Mouse (Mus musculus) left cerebral cortex, adult 9 months (tissue): ENCODE measurements around the gene Pax5.

Source experiments
- DNase-seq, 2 experiments: peaks; one replicate each; pipeline ENCODE4 v3.0.0; 2022; ENCODE audit warnings: low spot score in 2 of 2

The Pax5 gene

GRCm38 (mm10) chr4:44544495-44544894 lies 165.8 kb downstream of the Pax5 start:
- DNase-seq, result no peak

- DNase-seq, result no peak
These were observed 166.4 kb downstream of the Pax5 start for GRCm38 (mm10) chr4:44543880-44544279.

- DNase-seq, result no peak
These were observed 168.2 kb downstream of the Pax5 start for GRCm38 (mm10) chr4:44542101-44542500.

- no peak for DNase-seq
These were observed 171.8 kb downstream of the Pax5 start for GRCm38 (mm10) chr4:44538488-44538887.

GRCm38 (mm10) chr4:44536794-44537193 lies 173.5 kb downstream of the Pax5 start:
- no peak for DNase-seq

GRCm38 (mm10) chr4:44535646-44536045 lies 174.6 kb downstream of the Pax5 start:
- DNase-seq, result no peak

GRCm38 (mm10) chr4:44533286-44533685 lies 177.0 kb downstream of the Pax5 start:
- DNase-seq, result no peak

- DNase-seq, result no peak
These were observed 177.6 kb downstream of the Pax5 start for GRCm38 (mm10) chr4:44532731-44533130.

GRCm38 (mm10) chr4:44525336-44525735 lies 185.0 kb downstream of the Pax5 start:
- DNase-seq, result no peak

- peak; percentile 22 to 24 for DNase-seq
These were observed 191.4 kb downstream of the Pax5 start for GRCm38 (mm10) chr4:44518923-44519322.

- DNase-seq, result no peak
These were observed 196.3 kb downstream of the Pax5 start for GRCm38 (mm10) chr4:44513981-44514380.

GRCm38 (mm10) chr4:44511682-44512081 lies 198.6 kb downstream of the Pax5 start:
- DNase-seq, result no peak

- DNase-seq, result no peak
These were observed 201.7 kb downstream of the Pax5 start for GRCm38 (mm10) chr4:44508386-44509226.

GRCm38 (mm10) chr4:44507861-44508260 lies 202.4 kb downstream of the Pax5 start:
- DNase-seq, result no peak

- no peak for DNase-seq
These were observed 205.3 kb downstream of the Pax5 start for GRCm38 (mm10) chr4:44504998-44505397.

- DNase-seq, result no peak
These were observed 208.0 kb downstream of the Pax5 start for GRCm38 (mm10) chr4:44502196-44502867.

GRCm38 (mm10) chr4:44498156-44498555 lies 212.1 kb downstream of the Pax5 start:
- DNase-seq, result no peak

GRCm38 (mm10) chr4:44495836-44496235 lies 214.5 kb downstream of the Pax5 start:
- DNase-seq, result no peak

- no peak for DNase-seq
These were observed 216.5 kb downstream of the Pax5 start for GRCm38 (mm10) chr4:44493756-44494155.

GRCm38 (mm10) chr4:44490872-44491271 lies 219.4 kb downstream of the Pax5 start:
- no peak for DNase-seq

GRCm38 (mm10) chr4:44488702-44489101 lies 221.6 kb downstream of the Pax5 start:
- no peak for DNase-seq

- DNase-seq, result no peak
These were observed 222.1 kb downstream of the Pax5 start for GRCm38 (mm10) chr4:44488219-44488618.

- DNase-seq, result no peak
These were observed 227.4 kb downstream of the Pax5 start for GRCm38 (mm10) chr4:44482851-44483250.
